Mouse (Mus musculus) liver, adult 2 months (tissue): ENCODE results near the gene Pdpk1.

Experiments used
- CTCF ChIP-seq: fragments of 200-500 bp; IDR thresholded peaks from 2 replicates; pipeline ENCODE4 v1.5.1; 2011; ENCODE audit warnings: low read depth, low read length, control low read depth
- POLR2A ChIP-seq: fragments of 200-500 bp; IDR thresholded peaks from 2 replicates; pipeline ENCODE4 v1.6.1; 2011; ENCODE audit warnings: low read length, control low read depth; ENCODE audit not compliant: insufficient read depth; ENCODE audit errors: extremely low read depth

GRCm38 (mm10) chr17:24162584-24163175 is 12.0 kb upstream of the Pdpk1 start:
- no peak for TF ChIP-seq POLR2A
- TF ChIP-seq CTCF, result no peak
